Mouse (Mus musculus) forebrain, postnatal 0 days (tissue): ENCODE measurements around the gene Spdye4c. TPM values are rescaled to one million over a fixed set of nuclear protein-coding genes. Genes with fewer than 3 reads are reported as not detected.

Source experiments
- ATAC-seq: fragments of 200-750 bp; cut with Nextera tagmentation; 2 replicates; pipeline ENCODE4 v1.8.0; 2017; ENCODE audit warnings: mild to moderate bottlenecking, moderate library complexity
- DNase-seq: peaks from one replicate; pipeline ENCODE4 v3.0.0-alpha.2; 2015
- H3K27ac ChIP-seq: fragments of 300-500 bp; sonication (generic); 2 replicates; pipeline ENCODE4 v1.5.1; 2014; ENCODE audit warnings: low read depth, mild to moderate bottlenecking, antibody characterized with exemption, low read length, moderate library complexity, mixed read lengths
- H3K27me3 ChIP-seq: fragments of 300-500 bp; sonication (generic); 2 replicates; pipeline ENCODE4 v1.6.1; 2014; ENCODE audit warnings: mild to moderate bottlenecking, low read length, mixed read lengths; ENCODE audit not compliant: insufficient read depth
- H3K36me3 ChIP-seq: fragments of 300-500 bp; sonication (generic); 2 replicates; pipeline ENCODE4 v1.6.1; 2014; ENCODE audit warnings: mild to moderate bottlenecking, moderate library complexity; ENCODE audit not compliant: insufficient read depth
- H3K4me1 ChIP-seq: fragments of 300-500 bp; sonication (generic); 2 replicates; pipeline ENCODE4 v1.6.1; 2014; ENCODE audit warnings: antibody characterized with exemption; ENCODE audit not compliant: insufficient read depth
- H3K4me2 ChIP-seq: fragments of 300-500 bp; sonication (generic); 2 replicates; pipeline ENCODE4 v1.6.1; 2014; ENCODE audit warnings: low read depth, mild to moderate bottlenecking, moderate library complexity
- H3K4me3 ChIP-seq: fragments of 300-500 bp; sonication (generic); 2 replicates; pipeline ENCODE4 v1.5.1; 2014; ENCODE audit warnings: low read depth, low read length, mixed read lengths
- H3K9ac ChIP-seq: fragments of 300-500 bp; sonication (generic); 2 replicates; pipeline ENCODE4 v1.6.1; 2014; ENCODE audit warnings: mild to moderate bottlenecking
- H3K9me3 ChIP-seq: fragments of 300-500 bp; sonication (generic); 2 replicates; pipeline ENCODE4 v1.6.1; 2016; ENCODE audit warnings: low read length
- CTCF ChIP-seq: sonication (generic); IDR thresholded peaks from 2 replicates; pipeline ENCODE4 v1.5.1; 2016; ENCODE audit warnings: antibody characterized with exemption, control low read depth, low read depth
- WGBS: fragments of 180-500 bp; shearing (Covaris S2); extraction: QIAGEN DNeasy Blood & Tissue Kit; methylation state at CpG from one replicate; pipeline ENCODE4 v1.1.7; 2014; 5-methylcytosine and 5-hydroxymethylcytosine counted together
- polyA plus RNA-seq: library from polyadenylated mRNA; unstranded; fragments of >200 nt; fragmentation: Nextera tagmentation; extraction: Ambion mirVana; gene quantifications from 2 replicates; pipeline ENCODE4 v1.2.1, GENCODE M21; 2015
- total RNA-seq: library from RNA; depleted of rRNA; stranded (reverse); fragments of >200 nt; gene quantifications from 2 replicates; pipeline ENCODE4 v1.2.3, GENCODE M21; 2014

The Spdye4c gene
- total and polyA plus RNA-seq, 2 experiments from 2014 or later = not detected

DNA sequence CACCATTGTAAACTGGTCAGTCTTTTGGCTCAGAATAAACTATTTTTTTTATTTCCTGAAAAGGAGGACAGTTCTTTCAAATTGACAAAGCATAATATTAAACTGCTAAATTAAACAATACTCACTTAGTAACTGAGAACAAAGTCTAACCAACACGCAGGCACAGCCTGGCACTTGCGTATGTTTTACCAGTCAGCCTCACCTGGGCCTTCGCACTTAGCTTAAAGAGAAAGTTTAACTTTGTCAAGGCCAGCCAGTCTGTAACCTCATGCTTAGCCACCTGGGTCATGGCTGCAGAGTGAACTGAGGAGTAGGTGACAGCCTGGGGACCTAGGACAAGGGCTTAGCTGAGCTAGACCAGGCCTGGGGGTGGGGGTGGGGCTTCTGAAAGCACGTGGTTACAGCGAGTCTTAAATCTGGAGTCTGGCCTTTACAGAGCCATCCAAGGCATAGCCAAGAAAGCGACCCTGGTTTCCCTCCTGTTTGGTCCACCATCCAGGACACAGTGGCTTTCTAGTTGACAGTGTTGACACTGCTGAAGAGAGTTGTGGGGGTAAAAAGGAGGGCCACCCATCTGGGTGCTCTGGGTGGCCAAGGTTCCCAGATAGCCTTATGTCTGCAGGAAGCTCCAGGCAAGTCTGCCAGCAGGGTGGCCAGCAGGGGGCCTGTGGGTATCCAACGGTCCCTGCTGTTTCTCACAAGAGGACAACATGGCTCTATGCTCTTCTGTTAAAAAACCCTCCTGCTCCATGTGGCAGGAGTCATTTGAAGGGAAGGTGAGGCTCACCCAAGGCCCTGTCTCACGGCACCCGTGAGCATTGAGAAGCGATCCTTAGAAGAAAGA is 24.5 kb upstream of the Spdye4c start:
- H3K9me3 ChIP-seq = no peaks in the 10 kb centered on the region
- no peaks in the 10 kb centered on the region for H3K27me3 ChIP-seq
- no peaks in the 10 kb centered on the region for H3K4me1 ChIP-seq
- no peak overlapping the region for H3K4me2 ChIP-seq
- ATAC-seq (peak; percentile 45; the same call in 1 of the 2 replicates), DNase-seq (no peak)
- WGBS = 69% methylated on average over 10 of the region's 10 CpGs
- H3K4me3 ChIP-seq = no peak overlapping the region
- no peak overlapping the region for H3K27ac ChIP-seq
- no peaks in the 10 kb centered on the region for H3K36me3 ChIP-seq
- TF ChIP-seq CTCF = peak; percentile 29
- no peak overlapping the region for H3K9ac ChIP-seq

DNA sequence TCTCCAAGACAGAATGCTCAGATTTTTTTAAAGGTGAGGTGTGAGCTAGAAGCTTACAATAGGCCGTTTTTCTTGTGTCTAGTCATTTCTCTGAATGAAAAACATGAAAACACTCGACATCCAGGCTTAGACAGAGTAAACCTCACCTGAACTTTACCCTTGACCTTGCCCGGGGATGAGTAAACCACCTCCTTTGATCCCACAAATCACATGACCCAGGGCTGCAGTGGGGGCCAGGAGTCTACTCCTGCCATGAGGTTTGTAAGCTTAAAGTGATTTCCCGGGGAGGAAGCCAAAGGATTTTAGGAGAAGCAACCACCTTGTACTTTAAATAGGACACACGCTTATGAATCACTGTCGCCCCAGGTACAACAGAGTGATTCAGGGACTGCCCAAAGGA is 23.0 kb upstream of the Spdye4c start:
- Histone ChIP-seq H3K4me1 (no peaks in the 10 kb centered on the region), H3K27me3 (no peaks in the 10 kb centered on the region), H3K4me3 (no peak overlapping the region), H3K9ac (no peak overlapping the region), H3K9me3 (no peaks in the 10 kb centered on the region), H3K4me2 (no peak overlapping the region), H3K27ac (no peak overlapping the region), H3K36me3 (no peaks in the 10 kb centered on the region)
- no peak for ATAC-seq
- no peak for TF ChIP-seq CTCF
- no peak for DNase-seq
- WGBS = 85% methylated on average over 6 of the region's 6 CpGs

DNA sequence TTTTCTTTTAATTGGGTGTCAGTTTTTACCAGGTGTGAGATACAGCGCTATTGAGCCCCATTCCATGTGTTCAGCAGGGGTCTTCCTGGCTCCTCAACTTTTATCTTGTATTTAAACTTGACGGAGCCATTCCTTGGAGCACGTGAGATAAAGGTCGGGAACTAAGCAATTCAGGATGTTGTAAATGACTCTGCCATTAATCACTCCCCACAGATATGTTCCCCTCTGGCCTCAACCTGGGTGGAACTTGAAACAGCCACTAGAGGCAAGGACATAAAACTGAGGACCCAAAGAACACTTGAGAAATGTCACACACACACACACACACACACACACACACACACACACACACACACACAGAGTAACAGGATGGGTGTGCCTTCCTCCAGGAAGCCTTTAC is 22.5 kb upstream of the Spdye4c start:
- WGBS = 84% methylated on average over 4 of the region's 4 CpGs

DNA sequence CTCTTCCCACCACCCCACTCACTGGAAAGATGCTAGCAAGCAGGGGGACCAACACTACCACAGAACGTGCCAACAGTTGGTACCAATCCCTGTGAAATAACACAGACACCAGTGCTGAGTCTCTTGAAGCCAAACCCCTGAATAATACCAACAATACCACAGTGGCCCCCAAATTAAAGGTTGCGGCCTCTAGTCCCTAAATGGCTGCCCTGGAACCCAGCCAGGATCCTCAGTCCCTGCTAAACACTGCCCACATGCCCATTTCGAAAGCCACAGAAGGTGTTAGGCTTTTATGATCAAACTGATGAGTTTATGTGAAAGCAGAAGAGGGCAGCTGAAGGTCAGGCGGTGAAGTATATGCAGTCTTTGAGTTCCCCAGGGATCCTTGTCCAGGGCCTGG is 20.0 kb upstream of the Spdye4c start:
- Histone ChIP-seq H3K9me3 (no peaks in the 10 kb centered on the region), H3K36me3 (no peaks in the 10 kb centered on the region), H3K27me3 (no peaks in the 10 kb centered on the region), H3K27ac (no peak overlapping the region), H3K4me1 (no peaks in the 10 kb centered on the region), H3K9ac (no peak overlapping the region), H3K4me3 (no peak overlapping the region), H3K4me2 (no peak overlapping the region)
- TF ChIP-seq CTCF = no peak
- ATAC-seq (no peak), DNase-seq (no peak)
- 75% methylated on average over 4 of the region's 4 CpGs for WGBS

More for the DNA sequence above, 22.5 kb upstream of the Spdye4c start:
- Histone ChIP-seq H3K9ac (no peak overlapping the region), H3K4me3 (no peak overlapping the region), H3K4me2 (no peak overlapping the region), H3K9me3 (no peaks in the 10 kb centered on the region), H3K36me3 (no peaks in the 10 kb centered on the region), H3K27ac (no peak overlapping the region), H3K4me1 (no peaks in the 10 kb centered on the region), H3K27me3 (no peaks in the 10 kb centered on the region)
- TF ChIP-seq CTCF = no peak
- DNase-seq (no peak), ATAC-seq (no peak)

- H3K4me1 ChIP-seq = no peaks in the 10 kb centered on the region
Observed at GRCm38 (mm10) chr2:128572726-128573624, 18.0 kb upstream of the Spdye4c start.

GRCm38 (mm10) chr2:128582881-128583280 is 8.1 kb upstream of the Spdye4c start:
- Histone ChIP-seq H3K4me2 (no peak overlapping the region), H3K36me3 (no peaks in the 10 kb centered on the region), H3K9me3 (no peaks in the 10 kb centered on the region), H3K9ac (no peak overlapping the region), H3K27me3 (no peaks in the 10 kb centered on the region), H3K4me3 (no peak overlapping the region), H3K27ac (no peak overlapping the region), H3K4me1 (no peaks in the 10 kb centered on the region)
- TF ChIP-seq CTCF = no peak
- 81% methylated on average over 5 of the region's 5 CpGs for WGBS
- ATAC-seq (no peak), DNase-seq (no peak)

More at GRCm38 (mm10) chr2:128572726-128573624, 18.0 kb upstream of the Spdye4c start:
- no peaks in the 10 kb centered on the region for H3K36me3 ChIP-seq
- TF ChIP-seq CTCF = peak; percentile 98
- H3K4me2 ChIP-seq = no peak overlapping the region
- no peak overlapping the region for H3K4me3 ChIP-seq
- ATAC-seq (peak; percentile 94), DNase-seq (peak; percentile 92)
- no peak overlapping the region for H3K27ac ChIP-seq
- WGBS = 46% methylated on average over 16 of the region's 16 CpGs
- no peak overlapping the region for H3K9ac ChIP-seq
- H3K9me3 ChIP-seq = no peaks in the 10 kb centered on the region
- H3K27me3 ChIP-seq = no peaks in the 10 kb centered on the region

- Histone ChIP-seq H3K4me3 (no peak overlapping the region), H3K36me3 (no peaks in the 10 kb centered on the region), H3K27me3 (no peaks in the 10 kb centered on the region), H3K4me1 (no peaks in the 10 kb centered on the region), H3K27ac (no peak overlapping the region), H3K4me2 (no peak overlapping the region), H3K9ac (no peak overlapping the region), H3K9me3 (no peaks in the 10 kb centered on the region)
- DNase-seq (no peak), ATAC-seq (no peak)
- 91% methylated on average over 7 of the region's 7 CpGs for WGBS
- TF ChIP-seq CTCF = no peak
Observed at GRCm38 (mm10) chr2:128592301-128592700, 1.3 kb downstream of the Spdye4c start.
